Mouse (Mus musculus): Measurements from ENCODE around the gene Scaf1. TPM values are rescaled to one million over a fixed set of nuclear protein-coding genes. Genes with fewer than 3 reads are reported as not detected.
A peak's percentile ranks its signal among the peaks of the same experiment; 100 is the strongest.

Scaf1 gene
- total RNA-seq (2015; ENCODE audit: low replicate concordance) (20.9 and 30.2 TPM in 2 replicates), total RNA-seq (2017; ENCODE audit: low replicate concordance) (15.8 and 31.6 TPM in 2 replicates)

- peak; percentile 75 for ATAC-seq (replicated peaks; ENCODE audit: low FRiP score, poor library complexity, severe bottlenecking)
These were observed at the start of gene Scaf1 for GRCm38 (mm10) chr7:45015957-45016612. Scaf1 (minus strand) TSS chr7:45016363.

GRCm38 (mm10) chr7:45062239-45062835 lies 46.2 kb upstream of the Scaf1 start, which contains the start of the genes Nosip and Prrg2:
Nosip (plus strand) TSS chr7:45062429.
Prrg2 (minus strand) TSS chr7:45062677.
- ATAC-seq (replicated peaks; ENCODE audit: low FRiP score, poor library complexity, severe bottlenecking): peak; percentile 96

GRCm38 (mm10) chr7:45061532-45062075 lies 45.4 kb upstream of the Scaf1 start:
- peak; percentile 23 for ATAC-seq (replicated peaks; ENCODE audit: low FRiP score, poor library complexity, severe bottlenecking)

- no peak for ATAC-seq (replicated peaks; ENCODE audit: low FRiP score, poor library complexity, severe bottlenecking)
These were observed 44.5 kb upstream of the Scaf1 start for GRCm38 (mm10) chr7:45060632-45061122.

- ATAC-seq (replicated peaks; ENCODE audit: low FRiP score, poor library complexity, severe bottlenecking): no peak
These were observed 42.7 kb upstream of the Scaf1 start for GRCm38 (mm10) chr7:45058607-45059571.

- no peak for ATAC-seq (replicated peaks; ENCODE audit: low FRiP score, poor library complexity, severe bottlenecking)
These were observed 40.8 kb upstream of the Scaf1 start for GRCm38 (mm10) chr7:45056972-45057348.

GRCm38 (mm10) chr7:45056329-45056971 lies 40.3 kb upstream of the Scaf1 start:
- ATAC-seq (replicated peaks; ENCODE audit: low FRiP score, poor library complexity, severe bottlenecking): no peak

GRCm38 (mm10) chr7:45053931-45054510 lies 37.9 kb upstream of the Scaf1 start:
- ATAC-seq (replicated peaks; ENCODE audit: low FRiP score, poor library complexity, severe bottlenecking): peak; percentile 88

- no peak; the same call in 1 of the 2 replicates for ATAC-seq (replicated peaks; ENCODE audit: low FRiP score, poor library complexity, severe bottlenecking)
These were observed 37.2 kb upstream of the Scaf1 start for GRCm38 (mm10) chr7:45053117-45053930.

GRCm38 (mm10) chr7:45052862-45053116 lies 36.6 kb upstream of the Scaf1 start, which contains the start of gene Prr12:
Prr12 (minus strand) TSS chr7:45052881.
- no peak for ATAC-seq (replicated peaks; ENCODE audit: low FRiP score, poor library complexity, severe bottlenecking)

GRCm38 (mm10) chr7:45052181-45052861 lies 36.2 kb upstream of the Scaf1 start:
- no peak for ATAC-seq (replicated peaks; ENCODE audit: low FRiP score, poor library complexity, severe bottlenecking)

GRCm38 (mm10) chr7:45051601-45051974 lies 35.4 kb upstream of the Scaf1 start:
- no peak for ATAC-seq (replicated peaks; ENCODE audit: low FRiP score, poor library complexity, severe bottlenecking)

- no peak for ATAC-seq (replicated peaks; ENCODE audit: low FRiP score, poor library complexity, severe bottlenecking)
These were observed 34.9 kb upstream of the Scaf1 start for GRCm38 (mm10) chr7:45050945-45051600.

- no peak for ATAC-seq (replicated peaks; ENCODE audit: low FRiP score, poor library complexity, severe bottlenecking)
These were observed 32.9 kb upstream of the Scaf1 start for GRCm38 (mm10) chr7:45048923-45049657.

- ATAC-seq (replicated peaks; ENCODE audit: low FRiP score, poor library complexity, severe bottlenecking): no peak
These were observed 32.1 kb upstream of the Scaf1 start for GRCm38 (mm10) chr7:45048001-45048890.

- no peak for ATAC-seq (replicated peaks; ENCODE audit: low FRiP score, poor library complexity, severe bottlenecking)
These were observed 31.3 kb upstream of the Scaf1 start for GRCm38 (mm10) chr7:45047491-45047890.
